Mouse (Mus musculus) left cerebral cortex, postnatal 25 days (tissue): ENCODE measurements at regions not wholly inside any gene's neighbourhood (a gene's known extent, or its start where the extent isn't known, plus 50 kb on each side); places are given as distances from the start of the nearest gene placed in this dataset.

ENCODE experiments used
- DNase-seq, 2 experiments: peaks; one replicate each; pipeline ENCODE4 v3.0.0; 2022; ENCODE audit warnings: low spot score in 2 of 2, mixed read lengths in 1 of 2
- intact Hi-C: fragments of 180-260 bp; cut with DNase I; formaldehyde crosslinking; loops from one replicate; pipeline ENCODE4 v1.15.1; 2025

DNA sequence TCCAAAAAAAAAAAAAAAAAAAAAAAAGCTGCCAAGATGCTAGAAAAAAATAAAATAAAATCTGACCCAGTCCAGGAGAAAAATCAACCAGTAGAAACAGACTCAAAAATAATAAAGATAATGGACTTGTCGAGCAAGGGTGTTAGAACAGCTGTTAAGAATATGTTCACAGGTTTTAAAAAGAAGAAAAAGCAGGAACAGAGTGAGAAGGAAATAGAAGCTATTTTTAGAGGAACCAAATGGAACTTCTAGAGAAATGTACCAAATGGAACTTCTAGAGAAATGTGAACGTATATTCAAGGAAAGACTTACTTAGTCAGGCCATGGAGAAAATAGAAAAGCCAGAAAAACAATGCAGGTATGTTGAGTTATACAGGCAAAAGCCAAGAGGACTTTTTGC, 662.4 kb upstream of the Jmjd1c start:
- intact Hi-C loops, result loop anchor here (10.0 kb wide), 1 partner anchor 81 kb away; no protein-coding TSS in a partner anchor
- DNase-seq, result peak in 1 of 2 experiments; percentile 38

DNA sequence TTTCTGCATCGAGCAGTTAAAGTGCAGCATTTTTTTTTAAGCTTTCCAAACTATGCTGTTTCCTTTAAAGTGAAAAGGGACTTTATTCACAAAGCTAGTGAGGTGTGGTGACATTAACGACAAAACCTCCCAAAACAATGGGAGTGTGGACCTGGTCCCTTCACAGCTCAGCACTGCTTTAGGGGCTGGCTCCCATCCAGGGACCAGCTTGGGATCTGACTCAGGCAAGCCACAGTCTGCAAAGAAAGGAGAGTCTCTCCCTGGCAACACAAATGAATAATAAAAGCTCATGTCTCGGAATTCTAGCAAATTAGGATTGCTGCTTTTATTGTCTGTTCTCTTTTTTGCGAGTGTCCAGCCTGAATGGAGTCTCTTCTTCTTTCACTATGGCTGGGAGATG, 625.2 kb upstream of the Jmjd1c start:
- intact Hi-C loops, result no loop called here
- peak; percentile 17 to 28 for DNase-seq

DNA sequence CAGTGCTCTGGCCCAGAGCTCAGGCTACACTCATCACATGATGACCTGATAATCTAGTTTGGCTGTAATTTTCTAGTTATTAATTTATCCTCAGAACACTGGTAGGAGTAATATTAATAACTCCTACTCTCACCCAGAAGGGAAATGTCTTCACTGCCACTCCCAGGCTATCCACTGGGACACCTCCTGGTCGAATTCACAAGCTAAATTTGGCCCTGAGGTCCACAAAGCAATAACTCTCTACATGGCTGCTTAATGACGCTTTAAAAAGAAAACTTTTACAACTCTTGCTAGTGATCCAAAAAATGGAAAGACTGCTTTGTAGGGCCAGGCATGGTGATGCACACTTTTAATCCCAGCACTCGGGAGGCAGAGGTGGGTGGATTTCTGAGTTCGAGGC, 623.9 kb upstream of the Jmjd1c start:
- intact Hi-C loops, result no loop called here
- DNase-seq, result no peak

DNA sequence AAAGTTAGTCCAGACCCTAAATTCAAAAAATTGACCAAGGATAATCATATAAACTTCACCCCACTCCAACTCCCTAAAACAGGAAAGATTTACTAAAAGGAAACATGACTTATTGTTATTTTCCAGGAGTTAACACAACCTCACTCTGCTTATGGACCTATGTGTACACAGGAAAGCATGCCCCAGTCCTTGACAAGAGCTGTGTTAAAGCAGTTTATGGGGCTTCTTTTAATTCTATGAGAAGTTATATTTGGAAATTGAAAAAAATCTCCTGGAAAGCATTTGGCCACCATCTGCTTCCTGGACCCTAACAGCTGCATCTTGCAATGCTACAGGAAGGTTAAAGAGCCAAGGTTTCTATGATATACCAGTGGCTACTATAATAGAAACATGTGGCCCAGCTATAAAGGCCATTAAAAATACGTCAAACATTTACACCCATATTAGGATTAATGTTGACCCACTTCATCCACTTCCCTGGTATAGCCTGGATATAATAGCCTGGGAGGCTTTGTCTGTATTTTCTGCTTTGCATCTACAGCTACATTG, 620.7 kb upstream of the Jmjd1c start:
- DNase-seq, result no peak
- intact Hi-C loops, result no loop called here

DNA sequence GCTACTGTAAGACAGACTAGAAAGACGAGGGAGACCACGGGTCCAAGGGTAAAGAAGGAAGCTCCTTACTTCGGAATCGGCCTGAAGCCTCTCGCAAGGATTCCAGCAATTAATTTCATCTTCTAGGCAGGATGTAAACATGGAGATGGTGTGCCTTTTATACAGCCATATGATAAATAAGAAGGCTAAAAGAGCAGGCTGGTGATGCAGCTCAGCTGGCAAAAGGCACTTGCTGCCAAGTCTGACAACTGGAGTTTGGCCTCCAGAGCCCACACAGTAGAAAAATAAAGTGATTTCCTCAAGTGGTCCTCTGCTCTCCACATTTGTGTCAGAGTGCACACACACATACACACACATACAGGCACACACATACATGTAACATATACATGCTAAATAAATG, 605.1 kb upstream of the Jmjd1c start:
- no peak for DNase-seq

DNA sequence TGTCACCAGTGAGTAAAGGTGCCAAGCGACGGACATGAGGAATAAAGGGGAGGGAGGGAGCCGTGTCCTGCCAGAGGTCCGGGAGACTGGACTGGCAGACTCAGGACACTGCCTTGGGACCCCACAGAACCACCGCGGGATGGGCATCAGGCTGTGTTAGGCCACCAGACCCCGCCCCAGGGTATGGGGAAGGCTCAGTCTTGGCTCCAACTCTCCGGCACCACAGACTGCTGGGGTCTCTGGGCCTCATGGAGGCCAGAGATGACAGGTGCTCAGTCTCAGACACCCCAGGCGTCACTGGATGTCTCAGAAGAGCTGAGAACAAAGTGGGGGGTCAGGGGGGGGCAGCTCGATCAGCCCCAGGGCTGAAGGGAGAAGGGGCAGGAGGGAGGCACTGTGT, 604.1 kb upstream of the Jmjd1c start:
- no peak for DNase-seq
- intact Hi-C loops, result no loop called here

More for the DNA sequence above, 605.1 kb upstream of the Jmjd1c start:
- intact Hi-C loops, result no loop called here

DNA sequence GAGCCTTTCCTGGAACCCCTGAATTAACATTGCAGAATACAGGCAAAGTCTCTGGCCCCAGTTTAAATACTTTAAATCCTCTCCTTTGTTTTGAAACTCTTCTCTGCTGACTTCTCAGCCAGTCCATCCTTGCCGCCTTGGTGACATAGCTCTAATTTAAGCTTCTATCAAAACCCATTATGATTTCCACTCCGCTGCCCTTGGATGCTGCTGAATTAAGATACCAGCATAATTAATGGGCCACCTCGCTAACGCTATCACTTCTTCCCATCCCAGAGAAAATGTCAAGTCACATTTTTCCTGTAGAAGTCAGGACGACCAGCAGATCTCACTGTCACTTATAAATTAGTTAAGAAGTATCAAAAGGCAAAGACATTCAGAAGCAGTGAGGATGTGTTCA, 556.1 kb upstream of the Jmjd1c start:
- DNase-seq, result no peak
- intact Hi-C loops, result no loop called here

DNA sequence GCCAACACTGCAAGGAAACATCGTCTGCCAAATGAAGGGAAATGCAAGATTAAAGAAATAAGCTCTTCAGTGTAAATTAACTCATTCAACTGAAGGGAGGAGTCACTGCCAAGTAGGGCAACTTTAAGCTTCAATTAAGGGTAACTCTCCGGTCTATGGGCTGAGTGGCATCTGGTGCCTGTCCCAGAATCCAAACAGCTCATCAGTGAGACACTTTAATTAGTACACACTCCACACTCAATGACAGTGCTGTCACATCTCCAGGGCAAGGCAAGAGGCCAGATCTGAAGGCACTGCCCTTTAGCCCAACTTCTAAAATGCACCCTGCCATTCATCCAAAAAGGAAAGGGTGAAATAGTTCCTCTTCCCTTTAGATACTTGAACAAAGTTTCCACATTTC, 549.3 kb upstream of the Jmjd1c start:
- intact Hi-C loops, result no loop called here
- no peak for DNase-seq

DNA sequence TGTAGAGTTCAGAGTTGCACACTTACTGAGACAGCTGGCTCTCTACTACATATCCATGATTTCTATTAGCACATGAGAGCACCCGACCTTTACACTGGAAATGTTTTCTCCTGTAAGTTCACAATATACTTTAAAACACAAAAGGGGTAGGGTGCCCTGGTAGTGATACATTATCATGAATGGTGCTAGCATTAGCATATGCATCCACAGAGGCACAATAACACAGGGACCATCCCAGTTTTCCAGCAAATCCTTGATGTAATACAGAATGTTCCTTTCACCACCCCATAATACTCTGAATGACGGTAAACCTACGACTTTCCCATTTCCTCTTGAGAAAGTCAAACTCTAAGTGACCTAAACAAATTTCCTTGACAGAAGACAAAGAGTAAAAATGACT, 548.3 kb upstream of the Jmjd1c start:
- no peak for DNase-seq
- intact Hi-C loops, result no loop called here

DNA sequence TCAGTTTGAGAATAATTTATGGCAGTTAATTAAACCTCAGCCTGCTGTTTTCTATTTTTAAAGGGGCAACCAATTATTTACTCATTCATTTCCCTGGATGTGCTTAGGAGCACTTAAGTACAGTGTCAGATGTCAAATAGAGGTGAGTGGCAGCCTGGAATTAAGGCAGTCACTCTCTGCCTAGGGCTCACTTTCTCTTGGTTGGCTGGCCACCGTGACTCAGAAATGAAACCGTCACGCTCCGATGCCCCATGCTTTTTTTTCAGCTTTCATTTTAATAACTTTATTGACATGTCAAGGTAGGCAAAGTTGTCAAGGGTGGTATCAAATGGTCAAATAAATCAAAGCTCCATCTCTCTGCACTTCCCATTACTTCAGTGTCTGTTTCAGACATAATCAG, 547.9 kb upstream of the Jmjd1c start:
- no peak for DNase-seq

DNA sequence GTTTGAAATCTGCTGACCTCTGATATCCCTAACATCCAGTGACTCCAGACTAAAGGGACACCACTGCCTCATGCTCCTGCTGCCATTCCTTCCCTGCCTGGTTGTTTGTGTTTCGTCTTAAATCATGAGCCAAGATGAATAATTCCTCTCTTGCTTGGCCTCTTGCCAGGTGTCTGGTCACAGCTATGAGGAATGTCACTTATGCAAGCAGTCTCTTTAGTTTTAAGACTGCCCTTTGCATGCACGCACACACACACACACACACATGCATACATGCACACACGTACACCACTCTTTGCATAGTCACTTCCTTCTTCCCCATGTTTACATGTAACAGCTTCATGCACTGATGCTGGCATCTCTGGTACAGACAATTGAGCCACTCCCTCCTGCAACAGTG, 543.0 kb upstream of the Jmjd1c start:
- intact Hi-C loops, result no loop called here
- no peak for DNase-seq

More for the DNA sequence above, 547.9 kb upstream of the Jmjd1c start:
- intact Hi-C loops, result no loop called here

DNA sequence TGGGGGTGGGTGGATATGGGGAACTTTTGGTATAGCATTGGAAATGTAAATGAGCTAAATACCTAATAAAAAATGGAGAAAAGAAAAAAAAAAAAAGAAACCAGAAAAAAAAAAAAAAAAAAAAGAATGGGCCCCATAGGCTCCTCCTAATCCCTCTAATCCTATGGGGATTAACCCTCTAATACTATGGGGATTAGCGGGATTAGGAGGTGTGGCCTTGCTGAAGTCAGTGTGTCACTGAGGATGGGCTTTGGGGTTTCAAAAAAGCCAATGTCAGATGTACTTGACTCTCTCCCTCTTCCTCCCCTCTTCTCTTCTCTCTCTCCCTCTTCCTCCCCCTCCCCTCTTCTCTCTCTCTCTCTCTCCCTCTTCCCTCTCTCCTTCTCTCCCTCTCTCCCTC, 541.7 kb upstream of the Jmjd1c start:
- no peak for DNase-seq
- intact Hi-C loops, result no loop called here

DNA sequence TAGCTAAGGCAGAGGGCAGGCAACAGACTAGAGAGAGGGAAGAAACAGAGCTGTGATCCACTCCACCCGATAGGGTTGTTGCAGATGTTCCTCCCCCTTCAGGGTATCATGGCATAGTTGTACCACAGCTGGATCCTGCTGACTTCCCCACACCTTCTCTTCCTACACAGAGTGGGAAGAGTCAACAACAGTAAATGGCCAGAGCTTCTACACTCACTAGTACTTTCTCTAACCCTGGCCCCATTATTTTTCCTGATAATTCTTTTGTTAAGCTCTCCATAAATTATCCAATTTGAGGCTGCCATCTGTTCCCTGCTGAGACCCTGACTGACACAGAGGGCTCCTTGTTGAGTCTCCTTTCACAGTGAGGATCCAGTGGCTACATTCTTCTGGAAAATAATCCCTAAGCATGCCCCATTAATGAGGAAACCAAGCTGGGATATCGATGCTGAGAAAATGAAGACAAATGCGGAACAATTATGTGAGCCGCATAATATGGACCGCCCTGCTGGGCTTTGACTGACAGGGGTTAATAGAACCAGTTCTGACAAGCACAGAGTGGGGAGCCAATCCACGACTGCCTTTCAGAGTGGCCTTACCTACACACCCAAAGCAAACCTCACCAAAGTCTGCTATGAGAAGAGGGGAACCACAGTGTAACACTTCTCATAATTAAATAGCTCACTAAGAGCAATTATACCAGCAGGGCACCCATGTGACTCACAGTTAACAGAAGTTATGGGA, 537.7 kb upstream of the Jmjd1c start:
- DNase-seq, result no peak
- intact Hi-C loops, result no loop called here

DNA sequence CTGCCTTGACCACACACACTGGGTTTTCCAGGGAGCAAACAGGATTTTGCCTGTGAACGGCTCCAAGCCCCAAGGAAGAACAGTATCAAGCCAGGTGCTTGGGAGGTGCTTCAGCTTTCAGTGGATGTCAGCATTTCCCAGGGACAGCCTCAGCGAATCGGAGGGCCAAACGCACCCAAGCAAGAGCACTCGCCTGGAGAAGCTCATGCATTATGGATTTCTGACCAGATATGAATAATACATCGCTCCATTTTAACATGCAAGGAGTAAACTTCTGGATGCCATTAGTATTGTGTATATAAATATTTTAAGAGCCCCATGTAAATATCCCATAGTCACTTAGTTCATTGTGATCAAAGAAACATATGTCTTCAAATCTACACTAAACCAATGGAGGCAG, 530.6 kb upstream of the Jmjd1c start:
- intact Hi-C loops, result no loop called here
- DNase-seq, result no peak

DNA sequence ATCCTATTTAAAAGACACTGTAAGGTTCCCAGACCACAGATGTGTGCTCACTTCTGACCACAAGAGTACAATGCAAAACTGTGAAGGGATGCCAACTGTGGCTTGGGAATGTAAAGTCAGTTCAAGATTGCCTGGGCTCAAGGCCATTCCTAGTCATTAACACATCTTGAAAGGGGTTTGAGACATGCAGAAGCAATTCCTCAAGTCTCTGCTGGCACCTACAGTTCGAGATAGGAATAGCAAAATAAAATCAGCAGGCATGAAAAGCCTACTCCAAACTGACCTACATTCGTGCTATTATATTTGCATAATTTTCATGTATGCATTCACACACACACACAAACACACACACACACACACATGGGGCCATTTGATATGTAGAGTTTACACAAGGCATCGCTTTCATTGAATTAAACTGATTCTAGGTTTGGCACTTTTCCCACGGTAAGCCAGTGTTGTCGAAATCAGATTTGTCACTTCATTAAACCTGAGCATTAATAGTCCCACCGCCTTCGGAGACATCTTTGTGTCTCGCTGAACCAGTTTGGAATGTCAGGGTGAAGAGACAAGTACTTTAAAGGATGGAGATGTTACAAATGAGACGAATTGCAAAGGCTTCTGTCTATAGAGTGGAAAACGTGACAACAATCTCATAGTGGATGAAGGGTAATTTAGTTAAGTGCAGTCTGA, 520.9 kb upstream of the Jmjd1c start:
- DNase-seq, result peak; percentile 26 to 60
- intact Hi-C loops, result loop anchor here (1.0 to 10.0 kb wide), 3 partner anchors 237 to 1820 kb away; no protein-coding TSS in a partner anchor

DNA sequence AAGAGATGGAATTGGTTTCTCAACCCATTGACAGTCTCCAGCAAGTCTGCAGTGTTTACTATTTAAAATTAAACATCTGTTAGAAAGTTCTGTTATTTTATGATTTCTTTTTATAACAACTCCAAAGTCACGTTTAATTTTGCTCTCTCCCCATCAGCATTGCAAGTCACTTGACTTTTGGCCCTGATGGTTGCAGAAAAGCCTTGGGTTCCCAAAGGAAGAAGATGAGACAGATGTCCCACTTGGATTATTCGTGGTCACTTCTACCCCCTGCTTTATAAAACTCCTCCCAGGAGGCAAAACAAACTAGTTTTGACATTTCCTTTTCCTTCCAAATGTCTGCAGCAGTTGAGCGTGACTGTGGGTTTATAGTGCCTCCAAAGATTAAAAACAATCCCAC, 502.9 kb upstream of the Jmjd1c start:
- intact Hi-C loops, result no loop called here
- DNase-seq, result no peak

DNA sequence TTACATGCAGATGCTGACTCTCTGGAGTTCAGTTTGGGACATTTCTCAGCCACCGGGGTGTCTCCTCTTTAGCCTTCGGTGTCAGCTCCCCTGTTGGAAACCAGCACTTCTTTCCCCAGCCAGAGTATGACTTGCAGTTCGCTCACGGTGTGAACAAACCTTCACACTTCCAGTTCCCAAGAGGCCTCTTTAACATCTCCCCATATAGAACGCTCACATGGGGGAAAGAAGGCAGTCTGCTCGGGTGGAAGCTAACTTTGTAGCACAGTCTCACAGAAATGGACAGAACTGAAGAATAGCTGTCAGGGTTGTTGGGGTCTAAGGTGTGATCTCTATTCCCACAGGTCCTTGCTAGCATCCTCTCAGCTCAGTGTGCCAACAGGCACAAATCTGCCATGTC, 502.4 kb upstream of the Jmjd1c start:
- intact Hi-C loops, result no loop called here

DNA sequence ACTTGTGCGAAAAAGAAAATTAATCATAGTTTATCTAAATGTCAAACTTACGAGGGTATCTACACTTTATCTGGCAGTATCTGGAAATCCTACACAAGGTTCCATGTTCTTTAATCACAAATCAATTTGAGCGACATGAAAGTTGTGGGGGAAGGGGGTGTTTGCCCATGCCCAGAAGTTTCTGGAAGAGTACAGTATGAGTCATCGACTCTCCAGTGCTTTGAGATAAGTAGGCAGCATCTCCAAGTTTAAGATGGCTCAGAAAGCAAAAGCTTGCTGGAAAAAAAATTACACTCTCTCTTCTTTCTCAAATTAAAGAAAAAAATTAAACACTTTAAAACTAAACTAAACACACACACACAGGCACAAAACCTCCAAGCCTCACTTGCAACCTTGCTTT, 498.0 kb upstream of the Jmjd1c start:
- intact Hi-C loops, result no loop called here

More for the DNA sequence above, 502.4 kb upstream of the Jmjd1c start:
- peak in 1 of 2 experiments; percentile 35 for DNase-seq

DNA sequence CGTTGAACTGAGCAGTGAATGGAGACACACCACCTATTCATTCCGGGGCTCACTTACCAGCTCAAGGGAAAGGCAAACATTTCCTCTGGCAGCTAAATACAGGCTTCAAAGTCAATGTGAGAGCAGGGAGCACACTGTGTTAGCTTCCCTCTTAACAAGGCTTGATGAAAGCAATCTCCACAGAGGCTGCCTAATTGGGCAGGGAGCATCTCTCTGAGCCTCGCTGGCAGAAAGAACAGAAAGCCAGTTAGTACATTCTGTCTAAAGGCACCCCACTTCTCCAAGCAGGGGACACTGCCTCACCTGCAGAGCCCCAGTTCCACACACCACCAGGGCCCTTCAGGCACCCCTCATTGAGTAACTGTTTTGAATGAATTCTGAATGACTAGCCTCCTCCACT, 488.8 kb upstream of the Jmjd1c start:
- intact Hi-C loops, result no loop called here
- DNase-seq, result no peak

More for the DNA sequence above, 498.0 kb upstream of the Jmjd1c start:
- DNase-seq, result peak in 1 of 2 experiments; percentile 79

DNA sequence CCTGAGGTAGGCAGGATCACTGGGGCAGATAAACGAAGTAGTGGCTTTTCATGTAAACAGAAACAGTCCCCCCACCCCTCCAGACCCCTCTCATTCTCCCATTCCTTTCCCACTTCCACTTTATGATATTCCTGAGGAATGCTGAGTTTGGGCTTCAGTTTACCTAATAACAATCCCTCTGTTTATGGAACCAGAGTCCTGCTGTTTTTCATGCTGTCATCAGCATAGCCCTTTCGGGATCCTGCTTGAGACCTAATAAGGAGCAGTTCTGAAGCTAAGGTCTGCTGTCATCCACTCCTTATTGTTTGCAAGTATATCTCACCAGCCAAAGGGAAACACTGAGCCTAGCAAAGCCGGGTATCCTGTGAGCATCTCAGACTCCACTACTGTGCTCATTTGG, 479.6 kb upstream of the Jmjd1c start:
- no peak for DNase-seq
- intact Hi-C loops, result no loop called here

DNA sequence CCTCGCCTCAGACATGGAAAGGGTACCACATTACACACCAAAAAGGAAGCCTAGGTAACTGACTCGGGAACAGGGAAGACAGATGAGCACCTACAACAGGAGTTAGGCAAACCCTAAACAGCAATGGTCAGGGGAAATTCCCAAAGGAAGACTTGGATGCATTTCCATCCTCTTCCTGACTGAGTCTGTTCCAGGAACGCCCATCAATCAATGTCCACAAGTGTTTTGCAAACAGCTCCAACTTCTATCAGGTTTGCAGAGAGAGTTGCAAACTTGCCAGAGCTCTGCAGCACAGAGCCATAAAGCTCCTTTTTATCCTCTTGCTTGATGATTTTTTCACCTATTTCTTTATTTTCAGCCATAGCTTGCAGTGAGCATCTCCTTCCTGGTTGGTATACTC, 464.9 kb upstream of the Jmjd1c start:
- intact Hi-C loops, result no loop called here
- DNase-seq, result no peak
